Mouse (Mus musculus): Measurements from ENCODE around the gene Rps27rt. TPM values are rescaled to one million over a fixed set of nuclear protein-coding genes. Genes with fewer than 3 reads are reported as not detected.
A peak's percentile ranks its signal among the peaks of the same experiment; 100 is the strongest.
"Not testable (repeated sequence)": the region's sequence is repeated elsewhere in the genome, so short reads cannot be mapped to it uniquely, and the experiment has no call there.

The Rps27rt gene
- total RNA-seq, 2 experiments from 2014 or later, result 3.9 to 27.5 TPM

GRCm38 (mm10) chr9:114979969-114980368 lies 2.6 kb downstream of the Rps27rt start:
- DNase-seq, result no peak

DNA sequence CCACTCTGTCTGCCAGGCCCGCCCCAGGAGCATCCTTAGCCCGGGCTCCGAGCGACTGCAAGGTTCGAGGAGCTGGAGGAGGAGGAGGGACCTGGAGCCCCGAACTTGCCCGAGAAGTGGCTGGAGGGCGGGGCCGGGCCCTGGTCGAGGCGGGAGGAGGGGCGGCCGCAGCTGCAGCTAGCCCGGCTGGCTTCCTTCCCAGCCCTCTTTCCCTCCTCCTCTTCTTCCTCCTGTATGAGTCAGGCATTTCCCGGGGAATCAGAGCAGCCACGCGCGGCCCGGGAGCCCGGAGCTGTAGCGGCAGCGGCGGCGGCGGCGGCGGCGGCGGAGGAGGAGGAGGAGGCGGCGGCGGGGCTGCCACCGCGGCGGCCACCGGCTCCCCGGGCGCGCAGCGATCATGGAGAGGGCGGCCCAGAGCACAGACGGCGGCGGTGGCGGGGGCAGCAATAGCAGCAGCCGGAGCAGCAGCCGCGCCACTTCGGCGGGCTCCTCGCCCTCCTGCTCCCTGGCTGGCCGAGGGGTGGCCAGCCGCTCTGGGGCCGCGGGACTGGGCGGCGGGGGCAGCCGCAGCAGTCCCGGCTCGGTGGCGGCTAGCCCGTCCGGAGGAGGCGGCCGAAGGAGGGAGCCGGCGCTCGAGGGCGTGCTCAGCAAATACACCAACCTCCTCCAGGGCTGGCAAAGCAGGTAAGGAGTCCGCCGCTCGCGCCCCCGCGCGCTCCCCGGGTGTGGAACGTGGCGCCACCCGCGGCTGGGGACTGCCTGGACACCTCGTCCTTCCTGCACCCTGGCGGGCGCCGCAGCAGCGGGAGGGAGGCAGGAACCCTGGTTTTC lies 4.0 kb downstream of the Rps27rt start, which contains the start of gene Osbpl10:
Gene Osbpl10, plus strand, starts transcription at position 289 of the 831 bp plus-strand sequence.
- peak; percentile 75 for DNase-seq

DNA sequence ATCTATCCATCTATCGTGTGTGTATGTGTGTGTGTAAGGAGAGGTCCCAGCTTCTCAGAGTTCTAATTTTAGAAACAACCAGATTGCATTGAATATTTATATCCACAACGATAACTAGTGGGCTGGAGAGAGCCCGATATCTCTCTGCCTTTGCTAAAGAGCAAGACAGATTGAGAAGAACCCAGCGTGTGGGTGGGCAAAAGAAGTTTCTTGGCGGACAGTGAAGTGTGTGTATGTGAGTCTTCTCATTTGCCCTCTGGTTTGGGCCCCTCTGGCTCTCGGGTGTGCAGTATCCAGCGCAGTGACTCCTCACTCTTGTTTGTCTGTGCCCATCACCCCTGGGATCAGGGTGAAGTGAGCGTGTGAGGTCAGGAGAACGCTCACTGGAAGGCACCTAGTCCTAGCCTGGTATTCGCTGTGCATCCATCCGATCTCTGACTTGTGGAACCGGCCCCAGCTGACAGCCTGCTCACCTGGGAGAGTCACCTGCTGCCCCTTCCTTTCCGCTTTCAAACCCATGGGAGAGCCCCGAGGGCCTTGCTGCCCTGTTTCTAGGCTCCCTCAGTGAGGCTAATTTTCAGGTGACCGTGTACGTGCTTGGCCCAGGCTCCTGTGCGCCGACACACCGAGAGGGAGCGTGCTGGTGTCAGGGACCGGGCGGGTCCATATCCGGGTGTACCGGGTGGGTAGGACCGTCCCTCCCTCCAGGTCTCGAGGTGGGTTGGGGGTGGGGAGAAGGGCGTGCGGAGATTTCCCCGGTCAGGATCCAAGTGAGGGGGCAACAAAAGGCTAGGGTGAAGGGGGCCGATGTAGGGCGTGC lies 4.9 kb downstream of the Rps27rt start:
- DNase-seq, result peak in 1 of 2 experiments; percentile 30

- not testable (repeated sequence) for DNase-seq
Observed at GRCm38 (mm10) chr9:114966286-114966685, 16.3 kb downstream of the Rps27rt start.

DNA sequence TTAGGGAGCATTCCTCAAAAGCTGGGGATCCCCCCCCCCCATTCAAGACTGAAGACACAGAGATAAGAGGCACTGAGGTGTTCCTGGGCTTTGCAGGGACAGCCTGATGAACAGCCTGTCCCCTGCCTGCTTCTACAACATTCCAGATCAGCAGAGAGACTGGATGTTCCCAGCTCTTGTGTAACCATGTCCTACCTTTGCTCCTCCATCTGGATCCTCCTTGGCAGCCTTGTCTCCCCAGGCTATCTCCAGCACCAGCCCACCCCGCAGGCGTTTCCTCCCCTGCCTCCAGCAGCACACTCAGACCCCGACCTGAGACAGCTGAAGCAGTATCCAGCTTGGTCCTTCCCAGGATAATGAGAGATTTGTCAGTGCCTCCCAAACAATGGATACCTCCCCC lies 18.4 kb downstream of the Rps27rt start:
- peak in 1 of 2 experiments; percentile 11 for DNase-seq

DNA sequence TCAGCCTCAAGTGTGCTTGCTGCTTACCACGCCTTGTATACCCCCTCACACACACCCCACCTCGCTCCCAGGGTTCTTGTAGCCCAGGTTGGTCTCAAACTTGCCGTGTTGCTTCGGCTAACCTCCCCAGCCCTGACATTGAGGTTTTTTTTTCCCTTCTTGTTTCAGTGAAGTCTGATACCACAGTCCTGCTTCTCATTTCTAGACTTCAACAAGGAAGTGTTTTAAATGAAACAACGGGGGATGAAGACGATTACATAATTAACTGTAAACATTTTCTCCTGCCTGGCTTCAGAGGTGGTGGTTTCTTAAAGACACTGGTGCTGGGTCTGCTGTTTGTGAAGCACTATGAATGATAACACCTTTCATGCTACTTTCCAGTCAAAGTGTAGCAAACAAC lies 21.7 kb downstream of the Rps27rt start:
- no peak for DNase-seq

GRCm38 (mm10) chr9:114960043-114960789 lies 22.3 kb downstream of the Rps27rt start:
- no peak for DNase-seq

GRCm38 (mm10) chr9:114956945-114957344 lies 25.6 kb downstream of the Rps27rt start:
- DNase-seq, result no peak

DNA sequence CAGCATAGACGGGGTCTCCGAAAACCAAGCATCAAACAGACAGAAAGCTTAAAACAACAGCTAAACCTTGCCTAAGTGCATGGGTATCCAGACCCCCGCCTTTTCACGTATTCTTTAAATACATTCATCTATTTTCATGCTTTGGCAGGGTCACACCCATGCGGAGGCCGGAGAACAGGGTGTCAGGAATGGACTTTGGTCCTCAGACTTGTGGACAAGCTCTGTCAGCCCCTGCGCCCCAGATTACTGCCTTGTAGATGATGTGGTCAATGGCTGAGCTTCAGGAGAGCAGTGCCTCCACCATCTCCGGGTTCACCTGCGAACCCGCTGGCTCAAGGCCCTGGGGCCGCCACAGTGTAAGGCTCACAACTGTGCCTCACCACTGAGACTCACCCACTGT lies 27.2 kb downstream of the Rps27rt start:
- DNase-seq, result no peak

DNA sequence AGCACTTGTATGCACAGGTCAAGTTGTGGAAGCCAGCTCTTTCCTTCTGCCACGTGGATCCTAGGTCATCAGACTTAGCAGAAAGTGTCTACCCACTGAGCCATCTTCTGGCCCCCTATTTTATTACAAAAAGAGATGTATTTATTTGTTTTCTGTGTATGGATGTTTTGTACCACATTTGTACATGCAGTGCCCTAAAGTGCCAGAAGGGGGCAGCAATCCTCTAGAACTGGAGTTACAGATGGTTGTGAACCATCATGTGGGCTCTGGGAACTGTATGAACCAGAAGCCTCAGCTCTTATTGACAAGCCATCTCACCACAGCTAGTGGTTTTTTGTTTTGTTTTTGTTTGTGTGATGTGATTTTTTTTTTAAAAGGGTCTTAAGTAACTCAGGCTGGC lies 29.7 kb downstream of the Rps27rt start:
- DNase-seq, result no peak

DNA sequence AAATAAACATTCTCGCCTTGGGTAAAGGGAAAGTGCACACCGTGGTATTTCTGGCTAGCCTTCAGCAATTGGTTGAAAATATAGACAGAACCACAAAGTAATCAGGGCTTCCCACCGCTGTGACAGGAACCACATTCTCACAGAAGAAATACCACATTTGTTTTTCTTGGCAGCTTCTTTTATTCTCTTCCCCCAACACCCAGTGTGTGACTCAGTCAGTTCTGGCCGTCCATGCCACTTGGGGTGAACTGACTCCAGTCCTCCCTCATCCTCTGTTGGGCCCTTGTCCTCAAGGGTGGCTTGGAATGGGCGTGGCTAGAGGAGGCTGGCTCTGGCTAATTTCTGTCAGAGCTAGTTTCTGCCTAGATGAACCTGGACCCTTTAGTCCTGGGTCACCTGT lies 34.1 kb downstream of the Rps27rt start:
- DNase-seq, result no peak

DNA sequence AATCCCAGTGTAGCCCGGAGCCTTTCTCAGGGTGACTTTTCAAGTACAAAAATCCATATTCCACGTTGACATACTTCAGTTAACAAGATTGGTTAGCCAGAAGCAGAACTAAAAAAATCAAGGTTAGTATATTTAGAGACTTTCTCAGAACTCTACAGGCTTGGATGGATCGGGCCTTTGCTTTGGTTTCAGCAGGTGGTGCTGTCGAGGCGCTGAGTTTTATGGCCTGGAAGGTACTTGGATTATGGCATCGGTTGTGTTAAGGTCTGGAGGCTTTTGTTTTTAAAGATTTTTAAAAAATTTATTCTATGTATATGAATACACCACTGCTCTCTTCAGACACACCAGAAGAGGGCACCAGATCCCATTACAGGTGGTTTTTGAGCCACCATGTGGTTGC lies 37.0 kb downstream of the Rps27rt start:
- no peak for DNase-seq

GRCm38 (mm10) chr9:114944642-114945041 lies 37.9 kb downstream of the Rps27rt start:
- DNase-seq, result no peak

GRCm38 (mm10) chr9:114936687-114937086 lies 45.9 kb downstream of the Rps27rt start:
- DNase-seq, result no peak

GRCm38 (mm10) chr9:114935321-114935720 lies 47.2 kb downstream of the Rps27rt start:
- no peak for DNase-seq

DNA sequence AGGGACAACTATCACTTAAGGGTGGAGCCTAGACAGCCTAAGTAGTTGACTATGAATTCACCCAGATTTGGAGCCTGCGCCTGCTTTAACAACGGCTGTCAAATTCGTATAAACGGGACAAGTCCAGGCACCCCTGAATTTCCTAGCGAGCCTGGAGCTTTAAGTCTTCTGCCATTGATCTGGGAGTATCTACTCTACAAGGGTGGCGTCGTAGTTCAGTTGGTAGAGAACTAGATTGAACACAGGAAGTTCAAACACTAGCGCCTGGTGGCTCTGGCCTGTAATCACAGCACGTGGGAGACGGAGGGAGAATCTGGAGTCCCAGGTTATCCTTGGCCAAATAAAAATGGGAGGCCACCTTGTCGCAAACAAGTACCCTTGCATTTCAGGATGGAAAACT lies 48.3 kb downstream of the Rps27rt start:
- no peak for DNase-seq

DNA sequence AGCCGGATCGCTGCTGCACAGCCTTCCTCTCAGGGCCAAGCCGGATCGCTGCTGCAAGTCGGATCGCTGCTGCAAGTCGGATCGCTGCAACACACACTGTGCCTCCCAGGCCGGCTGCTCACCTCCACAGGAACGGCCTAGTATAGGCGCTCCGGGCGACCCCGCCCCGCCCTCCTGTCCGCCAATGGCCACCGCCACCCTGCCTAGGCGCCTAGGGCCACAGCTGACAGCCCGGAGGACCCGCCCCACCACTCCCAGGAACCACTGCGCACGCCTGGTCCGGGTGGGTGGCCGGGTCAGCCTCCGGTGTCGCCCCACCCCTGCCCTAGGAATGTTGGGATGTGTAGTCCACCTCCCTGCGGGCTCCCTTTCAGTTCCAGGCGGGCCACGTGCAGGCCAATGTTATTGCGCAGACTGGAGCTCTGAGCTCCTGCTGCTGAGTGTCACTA lies 48.8 kb downstream of the Rps27rt start, which contains the start of gene Gpd1l:
Gene Gpd1l, minus strand, starts transcription at position 265 of the 449 bp plus-strand sequence.
- peak; percentile 97 for DNase-seq

- DNase-seq, result peak in 1 of 2 experiments; percentile 8
Observed at GRCm38 (mm10) chr9:114933037-114933722, 49.4 kb downstream of the Rps27rt start.

GRCm38 (mm10) chr9:114932607-114933006 lies 49.9 kb downstream of the Rps27rt start:
- no peak for DNase-seq

Measured in layer of hippocampus, postnatal 36 days (tissue).